8 mouse cellular contexts compared by ENCODE assay signal in genomic region chr10:121432041-121432634, GRCm38 (mm10). TPM values are rescaled to one million over a fixed set of nuclear protein-coding genes. Genes with fewer than 3 reads are reported as not detected.
DNase-seq lines count a peak whose midpoint lies in the region; ATAC-seq and TF ChIP-seq lines count a peak whose summit lies in the region.

No protein-coding gene starts in this region.

- TF ChIP-seq POLR2A in liver, adult 2 months (IDR thresholded peaks at IDR 0.05; ENCODE audit: extremely low read depth, insufficient read depth, low read length) = no peak
- TF ChIP-seq POLR2A in myocyte (IDR thresholded peaks at IDR 0.05; ENCODE audit: insufficient read length, low read depth) = no peak

- H3K27ac ChIP-seq in liver, adult 2 months (replicated peaks; ENCODE audit: insufficient read depth, low read depth, low read length) = peak overlapping the region; percentile 57
- H3K27ac ChIP-seq in forebrain, postnatal 0 days (ENCODE audit: low read depth, low read length) = peak overlapping the region; percentile 48; the same call in 1 of the 2 replicates
- 0 out of 2 replicates have a peak overlapping the region, but pooled peaks have one; percentile 67 for H3K27ac ChIP-seq in limb, embryonic 15.5 days

- peak overlapping the region; percentile 35 for H3K9ac ChIP-seq in liver, adult 2 months (ENCODE audit: low read depth, low read length)
- no peak overlapping the region for H3K9ac ChIP-seq in forebrain, postnatal 0 days
- no peak overlapping the region for H3K9ac ChIP-seq in limb, embryonic 15.5 days

- H3ac ChIP-seq in myocyte (ENCODE audit: control insufficient read depth, insufficient read length) = no peak overlapping the region

- peak; percentile 60 for DNase-seq in liver, adult 2 months (ENCODE audit: extremely low read depth, low read depth, low spot score)
- DNase-seq in liver = no peak
- DNase-seq in forebrain, postnatal 0 days = peak; percentile 26
- no peak for DNase-seq in adrenal gland, adult 8-10 months

- H3K4me1 ChIP-seq in liver, adult 2 months (ENCODE audit: control insufficient read depth, insufficient read depth, low read length) = peaks cover 68% of the 10 kb centered on the region
- peaks cover 4% of the 10 kb centered on the region; the same call in 1 of the 2 replicates for H3K4me1 ChIP-seq in forebrain, postnatal 0 days (ENCODE audit: insufficient read depth)
- peaks cover 85% of the 10 kb centered on the region for H3K4me1 ChIP-seq in limb, embryonic 15.5 days

- TF ChIP-seq CTCF in liver, adult 2 months (IDR thresholded peaks at IDR 0.05; ENCODE audit: low read depth, low read length) = no peak
- no peak for TF ChIP-seq CTCF in forebrain, postnatal 0 days (IDR thresholded peaks at IDR 0.05; ENCODE audit: low read depth)

- no peak overlapping the region for H3K4me3 ChIP-seq in liver, adult 2 months (ENCODE audit: insufficient read depth, low read depth, low read length)
- no peak overlapping the region for H3K4me3 ChIP-seq in forebrain, postnatal 0 days (ENCODE audit: low read depth, low read length)
- no peak overlapping the region for H3K4me3 ChIP-seq in limb, embryonic 15.5 days
- H3K4me3 ChIP-seq in myocyte = no peak overlapping the region

- ATAC-seq in forebrain, postnatal 0 days = peak; percentile 47
- ATAC-seq in limb, embryonic 15.5 days (ENCODE audit: insufficient number of reproducible peaks, low FRiP score, low TSS enrichment, low read depth) = no peak
- ATAC-seq in activated CD4-positive, CD25-positive, alpha-beta regulatory T cell, adult 4 months = no peak
- ATAC-seq in frontal cortex, adult (ENCODE audit: low TSS enrichment) = no peak

- H3K27me3 ChIP-seq in liver, adult 2 months (ENCODE audit: control insufficient read depth, insufficient read depth, low read length) = no peaks in the 10 kb centered on the region
- H3K27me3 ChIP-seq in forebrain, postnatal 0 days (ENCODE audit: insufficient read depth, low read length) = no peaks in the 10 kb centered on the region
- no peaks in the 10 kb centered on the region for H3K27me3 ChIP-seq in limb, embryonic 15.5 days
- no peaks in the 10 kb centered on the region for H3K27me3 ChIP-seq in myocyte (ENCODE audit: control insufficient read depth, insufficient read depth, insufficient read length)

- H3K79me2 ChIP-seq in liver, adult 2 months (ENCODE audit: control insufficient read depth, insufficient read depth, low read length) = peaks cover 36% of the 10 kb centered on the region; the same call in 1 of the 2 replicates
- peaks cover 14% of the 10 kb centered on the region for H3K79me2 ChIP-seq in myocyte (ENCODE audit: control insufficient read depth, insufficient read depth)

- no peaks in the 10 kb centered on the region for H3K9me3 ChIP-seq in forebrain, postnatal 0 days (ENCODE audit: low read length)
- no peaks in the 10 kb centered on the region for H3K9me3 ChIP-seq in limb, embryonic 15.5 days

- no peak overlapping the region for H3K4me2 ChIP-seq in forebrain, postnatal 0 days (ENCODE audit: low read depth)
- no peak overlapping the region for H3K4me2 ChIP-seq in limb, embryonic 15.5 days
- peak overlapping the region; percentile 62 for H3K4me2 ChIP-seq in myocyte (ENCODE audit: low read depth)

- WGBS in liver, adult 2 months = 12% methylated on average over 12 of the region's 12 CpGs
- 39% methylated on average over 12 of the region's 12 CpGs for WGBS in forebrain, postnatal 0 days
- WGBS in limb, embryonic 15.5 days = 42% methylated on average over 12 of the region's 12 CpGs

- H3K36me3 ChIP-seq in liver, adult 2 months (ENCODE audit: control insufficient read depth, insufficient read depth, low read length) = no peaks in the 10 kb centered on the region
- H3K36me3 ChIP-seq in forebrain, postnatal 0 days (ENCODE audit: insufficient read depth) = no peaks in the 10 kb centered on the region
- H3K36me3 ChIP-seq in limb, embryonic 15.5 days = no peaks in the 10 kb centered on the region
- H3K36me3 ChIP-seq in myocyte (ENCODE audit: control insufficient read depth, insufficient read depth) = no peaks in the 10 kb centered on the region

TF ChIP-seq in myocyte, 11 proteins besides CTCF, POLR2A, EP300 and RAD21:
- TF ChIP-seq CEBPB (IDR thresholded peaks at IDR 0.05; ENCODE audit: insufficient read depth, poor library complexity, severe bottlenecking) (no peak), MAX (IDR thresholded peaks at IDR 0.05; ENCODE audit: low read depth) (no peak), REST (IDR thresholded peaks at IDR 0.05; ENCODE audit: insufficient read depth, insufficient read length) (no peak), E2F4 (IDR thresholded peaks at IDR 0.05; ENCODE audit: insufficient read depth) (no peak), MYOG (IDR thresholded peaks at IDR 0.05; ENCODE audit: control insufficient read depth in 1 of 3, insufficient read depth in 1 of 3, insufficient read length in 2 of 3, low read depth in 2 of 3) (peak in 1 of 3 experiments; percentile 23), USF1 (IDR thresholded peaks at IDR 0.05; ENCODE audit: low read depth) (no peak), POLR2AphosphoS2 (IDR thresholded peaks at IDR 0.05; ENCODE audit: insufficient read length, low read depth) (no peak), TCF12 (IDR thresholded peaks at IDR 0.05; ENCODE audit: insufficient read depth, poor library complexity, severe bottlenecking) (no peak), TCF3 (IDR thresholded peaks at IDR 0.05; ENCODE audit: insufficient read length, low read depth) (no peak), MYOD1 (IDR thresholded peaks at IDR 0.05; ENCODE audit: control insufficient read depth in 1 of 3, insufficient read length in 2 of 3, low read depth in 2 of 3) (peak in 1 of 3 experiments; percentile 7), SRF (IDR thresholded peaks at IDR 0.05; ENCODE audit: control insufficient read depth, insufficient read length, low read depth) (no peak)

RNA-seq across cellular contexts. Expression of gene Rassf3, which starts 44.0 kb away (rescaled TPM):
- total RNA-seq in liver, adult 2 months (2014; rRNA removed) = 13.4 and 18.7 TPM in 2 replicates
- 20.0 and 22.2 TPM in 2 replicates for polyA plus RNA-seq in liver, adult 2 months (2012; rRNA removed)
- total RNA-seq in forebrain, postnatal 0 days (2014; rRNA removed) = 5.0 and 5.9 TPM in 2 replicates
- 3.2 and 3.5 TPM in 2 replicates for polyA plus RNA-seq in forebrain, postnatal 0 days (2015; fragmentation: Nextera tagmentation; extraction: Ambion mirVana)
- polyA plus RNA-seq in limb, embryonic 15.5 days (2015; fragmentation: Nextera tagmentation; extraction: Ambion mirVana) = 17.3 and 17.8 TPM in 2 replicates
- polyA plus RNA-seq in myocyte (2012; fragmentation: generic; extraction: Trizol) = 32.3 TPM
- 1 to 10 TPM; 5.7 to 7.0 TPM for polyA plus RNA-seq in activated CD4-positive, CD25-positive, alpha-beta regulatory T cell, adult 4 months (2017; shearing (Covaris generic))
- total RNA-seq in adrenal gland, adult 8-10 months (2022) = 10 to 100 TPM; 36.3 to 54.6 (median 44.0) TPM

Comparison
In these comparisons a context has a peak if more than half of its experiments do, and no peak if none do; other contexts are left out.
1. DNase-seq: peak in liver, adult 2 months (single experiment) and forebrain, postnatal 0 days (single experiment); none in liver (single experiment) and adrenal gland, adult 8-10 months (single experiment).
2. Peak in every context shown above with its lines, with median percentiles within 50 percentile points of each other: H3K27ac ChIP-seq.